Mouse (Mus musculus) kidney, adult 2 months (tissue): ENCODE results near the gene Slc26a11. TPM values are rescaled to one million over a fixed set of nuclear protein-coding genes. Genes with fewer than 3 reads are reported as not detected.

Experiments
- DNase-seq: peaks from one replicate; pipeline ENCODE4 v3.0.0; 2021
- H3K27ac ChIP-seq: fragments of 200-500 bp; 2 replicates; pipeline ENCODE4 v1.5.1; 2012; ENCODE audit warnings: low read depth, low read length, control low read depth, inconsistent platforms; ENCODE audit not compliant: insufficient read depth
- H3K27me3 ChIP-seq: fragments of 200-500 bp; replicated peaks from 2 replicates; pipeline ENCODE4 v1.6.1; 2012; ENCODE audit warnings: mild to moderate bottlenecking, moderate library complexity, low read length, inconsistent platforms; ENCODE audit not compliant: control insufficient read depth, insufficient read depth
- H3K36me3 ChIP-seq: fragments of 200-500 bp; 2 replicates; pipeline ENCODE4 v1.6.1; 2012; ENCODE audit warnings: mild to moderate bottlenecking, moderate library complexity, low read length, inconsistent platforms; ENCODE audit not compliant: control insufficient read depth, insufficient read depth
- H3K4me1 ChIP-seq: fragments of 200-500 bp; 2 replicates; pipeline ENCODE4 v1.6.1; 2011; ENCODE audit warnings: low read length; ENCODE audit not compliant: control insufficient read depth, insufficient read depth
- H3K4me3 ChIP-seq: fragments of 200-500 bp; 2 replicates; pipeline ENCODE4 v1.5.1; 2011; ENCODE audit warnings: mild to moderate bottlenecking, low read depth, low read length, control low read depth; ENCODE audit not compliant: insufficient read depth
- CTCF ChIP-seq: fragments of 200-500 bp; conservative IDR thresholded peaks from 2 replicates; pipeline ENCODE4 v1.5.1; 2011; ENCODE audit warnings: low read depth, mild to moderate bottlenecking, control low read depth, low read length, moderate library complexity, mixed read lengths; ENCODE audit not compliant: insufficient read depth, insufficient read length
- POLR2A ChIP-seq: fragments of 200-500 bp; IDR thresholded peaks from one replicate; pipeline ENCODE4 v1.6.1; 2011; ENCODE audit warnings: low read depth, low read length, control low read depth
- WGBS: fragments of 180-500 bp; shearing (Covaris S2); methylation state at CpG from one replicate; pipeline ENCODE4 v1.1.7; 2018; 5-methylcytosine and 5-hydroxymethylcytosine counted together
- polyA plus RNA-seq: library from polyadenylated mRNA; depleted of rRNA; stranded (reverse); fragments of >200 nt; gene quantifications from 2 replicates; pipeline ENCODE4 v1.2.3, GENCODE M21; 2012; rRNA removed

Gene Slc26a11
- polyA plus RNA-seq, 1 experiment = 13.0 TPM

DNA sequence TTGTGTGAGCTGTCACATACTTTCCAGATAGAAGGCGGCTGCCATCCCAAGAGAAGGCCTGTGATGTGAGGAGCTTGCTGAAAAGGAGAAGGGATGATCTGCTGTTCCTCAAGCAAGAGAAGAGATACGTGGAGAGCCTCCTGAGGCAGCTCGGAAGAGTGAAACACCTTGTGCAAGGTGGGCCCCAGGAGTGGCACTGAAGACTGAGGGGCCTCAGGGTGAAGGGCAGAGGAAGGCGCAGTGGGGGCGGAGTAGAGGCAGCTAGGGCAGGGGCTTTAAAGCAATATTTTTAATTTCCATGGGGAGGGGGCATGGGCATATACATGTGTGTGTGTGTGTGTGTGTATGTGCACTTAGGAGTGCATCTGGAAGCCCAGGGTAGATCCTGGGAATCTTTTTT is 72.6 kb downstream of the Slc26a11 start:
- H3K4me1 ChIP-seq = no peaks in the 10 kb centered on the region
- no peak overlapping the region for H3K27ac ChIP-seq
- DNase-seq = no peak
- no peak overlapping the region for H3K4me3 ChIP-seq
- H3K36me3 ChIP-seq = peaks cover 3% of the 10 kb centered on the region
- no peak for TF ChIP-seq POLR2A
- TF ChIP-seq CTCF = no peak
- 88% methylated on average over 5 of the region's 5 CpGs for WGBS
- no peaks in the 10 kb centered on the region for H3K27me3 ChIP-seq

DNA sequence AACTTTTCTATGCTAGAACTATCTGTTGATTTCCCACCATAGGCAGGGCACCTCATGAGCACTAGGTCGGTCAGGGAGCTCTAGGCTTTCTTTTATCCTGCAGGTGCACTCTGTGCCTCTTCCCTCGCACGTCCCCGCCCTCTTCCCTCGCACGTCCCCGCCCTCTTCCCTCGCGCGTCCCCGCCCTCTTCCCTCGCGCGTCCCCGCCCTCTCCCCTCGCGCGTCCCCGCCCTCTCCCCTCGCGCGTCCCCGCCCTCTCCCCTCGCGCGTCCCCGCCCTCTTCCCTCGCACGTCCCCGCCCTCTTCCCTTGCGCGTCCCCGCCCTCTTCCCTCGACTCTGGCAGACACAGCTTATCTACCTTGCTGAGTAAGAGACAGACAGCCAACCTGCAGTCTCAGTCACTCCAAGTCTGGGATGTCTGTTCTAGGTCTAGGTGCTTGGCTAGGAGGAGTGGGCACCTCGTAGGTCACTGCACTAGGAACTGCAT is 73.3 kb downstream of the Slc26a11 start:
- Histone ChIP-seq H3K36me3 (peaks cover 3% of the 10 kb centered on the region), H3K27ac (no peak overlapping the region), H3K4me3 (no peak overlapping the region), H3K4me1 (no peaks in the 10 kb centered on the region), H3K27me3 (no peaks in the 10 kb centered on the region)
- TF ChIP-seq CTCF (no peak), POLR2A (no peak)
- WGBS = 4% methylated on average over 28 of the region's 35 CpGs
- peak; percentile 73 for DNase-seq

Other genes with a start within 250 kb of the Slc26a11 start
- 25.2 and 31.5 TPM in 2 replicates for gene Tbc1d16, start 127.1 kb upstream of the Slc26a11 start, polyA plus RNA-seq
- 0.27 and 0.30 TPM in 2 replicates for gene Ccdc40, start 127.0 kb upstream of the Slc26a11 start, polyA plus RNA-seq
- gene Gaa, start 87.7 kb upstream of the Slc26a11 start, polyA plus RNA-seq = 152 and 171 TPM in 2 replicates
- 88.4 and 94.2 TPM in 2 replicates for gene Eif4a3, start 55.5 kb upstream of the Slc26a11 start, polyA plus RNA-seq
- 3.7 and 3.9 TPM in 2 replicates for gene Card14, start 47.8 kb upstream of the Slc26a11 start, polyA plus RNA-seq
- 24.8 and 28.8 TPM in 2 replicates for gene Sgsh, start within 50 bp of the Slc26a11 start, polyA plus RNA-seq
- gene Rnf213, start 37.5 kb downstream of the Slc26a11 start, polyA plus RNA-seq = 15.0 and 18.5 TPM in 2 replicates
- 14.1 TPM in 2 replicates for gene Endov, start 135.8 kb downstream of the Slc26a11 start, polyA plus RNA-seq
- gene Nptx1, start 192.2 kb downstream of the Slc26a11 start, polyA plus RNA-seq = 0.08 and 0.10 TPM in 2 replicates
- gene Rptor, start 247.3 kb downstream of the Slc26a11 start, polyA plus RNA-seq = 20.7 and 23.4 TPM in 2 replicates